Mouse (Mus musculus) forebrain, embryonic 15.5 days (tissue): ENCODE measurements at regions not wholly inside any gene's neighbourhood (a gene's known extent, or its start where the extent isn't known, plus 50 kb on each side); places are given as distances from the start of the nearest gene placed in this dataset.
"Not testable (repeated sequence)": the region's sequence is repeated elsewhere in the genome, so short reads cannot be mapped to it uniquely, and the experiment has no call there.

Experiments
- ATAC-seq: fragments of 200-750 bp; cut with Nextera tagmentation; replicated peaks from 2 replicates; pipeline ENCODE4 v1.8.0; 2017; ENCODE audit warnings: mild to moderate bottlenecking, moderate TSS enrichment, moderate library complexity
- H3K27ac ChIP-seq: fragments of 300-500 bp; sonication (generic); replicated peaks from 2 replicates; pipeline ENCODE4 v1.5.1; 2015; ENCODE audit warnings: mild to moderate bottlenecking, inconsistent platforms
- H3K27me3 ChIP-seq: fragments of 300-500 bp; sonication (generic); 2 replicates; pipeline ENCODE4 v1.6.1; 2015; ENCODE audit warnings: inconsistent platforms
- H3K36me3 ChIP-seq: fragments of 300-500 bp; sonication (generic); 2 replicates; pipeline ENCODE4 v1.6.1; 2015; ENCODE audit warnings: mild to moderate bottlenecking, inconsistent platforms
- H3K4me1 ChIP-seq: fragments of 300-500 bp; sonication (generic); 2 replicates; pipeline ENCODE4 v1.6.1; 2015; ENCODE audit warnings: inconsistent platforms
- H3K4me2 ChIP-seq: fragments of 300-500 bp; sonication (generic); replicated peaks from 2 replicates; pipeline ENCODE4 v1.6.1; 2015; ENCODE audit warnings: mild to moderate bottlenecking, inconsistent platforms
- H3K4me3 ChIP-seq: fragments of 300-500 bp; sonication (generic); 2 replicates; pipeline ENCODE4 v1.5.1; 2015; ENCODE audit warnings: mild to moderate bottlenecking, inconsistent platforms
- H3K9ac ChIP-seq: fragments of 300-500 bp; sonication (generic); replicated peaks from 2 replicates; pipeline ENCODE4 v1.6.1; 2015; ENCODE audit warnings: mild to moderate bottlenecking, inconsistent platforms
- H3K9me3 ChIP-seq: fragments of 300-500 bp; sonication (generic); 2 replicates; pipeline ENCODE4 v1.6.1; 2016; ENCODE audit warnings: inconsistent platforms
- WGBS: fragments of 180-500 bp; shearing (Covaris S2); methylation state at CpG from one replicate; pipeline ENCODE4 v1.1.7; 2015; ENCODE audit warnings: mixed read lengths; 5-methylcytosine and 5-hydroxymethylcytosine counted together

GRCm38 (mm10) chr16:9043271-9043670 lies 213.4 kb downstream of the 1810013L24Rik start:
- Histone ChIP-seq H3K27me3 (no peaks in the 10 kb centered on the region), H3K9ac (no peak overlapping the region), H3K4me1 (no peaks in the 10 kb centered on the region), H3K9me3 (no peaks in the 10 kb centered on the region), H3K4me3 (no peak overlapping the region), H3K4me2 (no peak overlapping the region), H3K27ac (no peak overlapping the region), H3K36me3 (no peaks in the 10 kb centered on the region)
- ATAC-seq: no peak
- 67% methylated on average over 6 of the region's 6 CpGs for WGBS

- Histone ChIP-seq H3K36me3 (no peaks in the 10 kb centered on the region), H3K4me1 (no peaks in the 10 kb centered on the region), H3K9me3 (no peaks in the 10 kb centered on the region), H3K27me3 (no peaks in the 10 kb centered on the region), H3K27ac (no peak overlapping the region), H3K4me2 (no peak overlapping the region), H3K4me3 (no peak overlapping the region), H3K9ac (no peak overlapping the region)
- WGBS: 86% methylated on average over 2 of the region's 2 CpGs
- ATAC-seq: no peak
Observed at GRCm38 (mm10) chr16:9046864-9047263, 217.0 kb downstream of the 1810013L24Rik start.

- Histone ChIP-seq H3K36me3 (no peaks in the 10 kb centered on the region), H3K4me2 (no peak overlapping the region), H3K9me3 (no peaks in the 10 kb centered on the region), H3K4me1 (no peaks in the 10 kb centered on the region), H3K4me3 (no peak overlapping the region), H3K9ac (no peak overlapping the region), H3K27me3 (no peaks in the 10 kb centered on the region), H3K27ac (no peak overlapping the region)
- ATAC-seq: no peak
- WGBS: 80% methylated on average over 4 of the region's 4 CpGs
Observed at GRCm38 (mm10) chr16:9054415-9054814, 224.5 kb downstream of the 1810013L24Rik start.

GRCm38 (mm10) chr16:9056430-9056829 lies 226.5 kb downstream of the 1810013L24Rik start:
- Histone ChIP-seq H3K9me3 (no peaks in the 10 kb centered on the region), H3K9ac (no peak overlapping the region), H3K4me3 (no peak overlapping the region), H3K27ac (no peak overlapping the region), H3K36me3 (no peaks in the 10 kb centered on the region), H3K4me1 (no peaks in the 10 kb centered on the region), H3K27me3 (no peaks in the 10 kb centered on the region), H3K4me2 (no peak overlapping the region)
- 93% methylated on average over 3 of the region's 3 CpGs for WGBS
- no peak for ATAC-seq

- H3K27me3 ChIP-seq: no peaks in the 10 kb centered on the region
- H3K4me2 ChIP-seq: no peak overlapping the region
- no peaks in the 10 kb centered on the region for H3K4me1 ChIP-seq
- H3K36me3 ChIP-seq: no peaks in the 10 kb centered on the region
- no peak for ATAC-seq
- no peak overlapping the region for H3K9ac ChIP-seq
- 73% methylated on average over 4 of the region's 4 CpGs for WGBS
- H3K27ac ChIP-seq: no peak overlapping the region
- H3K9me3 ChIP-seq: no peaks in the 10 kb centered on the region
- no peak overlapping the region for H3K4me3 ChIP-seq
Observed at GRCm38 (mm10) chr16:9071526-9071925, 241.6 kb downstream of the 1810013L24Rik start.

- ATAC-seq, H3K27ac ChIP-seq, H3K9me3 ChIP-seq, H3K36me3 ChIP-seq, H3K4me2 ChIP-seq, H3K27me3 ChIP-seq, H3K4me3 ChIP-seq, H3K4me1 ChIP-seq, H3K9ac ChIP-seq: not testable (repeated sequence)
- WGBS: 92% methylated on average over 5 of the region's 5 CpGs
Observed at GRCm38 (mm10) chr16:9071956-9072355, 242.1 kb downstream of the 1810013L24Rik start.

GRCm38 (mm10) chr16:9074295-9074694 lies 244.4 kb downstream of the 1810013L24Rik start:
- no peak for ATAC-seq
- H3K4me3 ChIP-seq: no peak overlapping the region
- no peak overlapping the region for H3K27ac ChIP-seq
- H3K4me2 ChIP-seq: no peak overlapping the region
- no peaks in the 10 kb centered on the region for H3K4me1 ChIP-seq
- no peaks in the 10 kb centered on the region for H3K9me3 ChIP-seq
- no peaks in the 10 kb centered on the region for H3K27me3 ChIP-seq
- H3K9ac ChIP-seq: no peak overlapping the region
- 88% methylated on average over 4 of the region's 4 CpGs for WGBS
- no peaks in the 10 kb centered on the region for H3K36me3 ChIP-seq

GRCm38 (mm10) chr16:9077451-9077850 lies 247.6 kb downstream of the 1810013L24Rik start:
- Histone ChIP-seq H3K4me1 (no peaks in the 10 kb centered on the region), H3K4me3 (no peak overlapping the region), H3K9ac (no peak overlapping the region), H3K4me2 (no peak overlapping the region), H3K27me3 (no peaks in the 10 kb centered on the region), H3K36me3 (no peaks in the 10 kb centered on the region), H3K27ac (no peak overlapping the region), H3K9me3 (no peaks in the 10 kb centered on the region)
- no peak for ATAC-seq
- WGBS: 78% methylated on average over 2 of the region's 2 CpGs

GRCm38 (mm10) chr16:9078405-9078942 lies 248.6 kb downstream of the 1810013L24Rik start:
- no peak for ATAC-seq
- 32% methylated on average over 4 of the region's 4 CpGs for WGBS
- H3K27ac ChIP-seq: no peak overlapping the region

GRCm38 (mm10) chr16:9083040-9083439 lies 253.1 kb downstream of the 1810013L24Rik start:
- 58% methylated on average over 3 of the region's 3 CpGs for WGBS
- H3K4me3 ChIP-seq: no peak overlapping the region
- H3K27ac ChIP-seq: no peak overlapping the region
- no peak for ATAC-seq
- H3K27me3 ChIP-seq: no peaks in the 10 kb centered on the region
- no peaks in the 10 kb centered on the region for H3K9me3 ChIP-seq
- H3K36me3 ChIP-seq: no peaks in the 10 kb centered on the region
- no peak overlapping the region for H3K4me2 ChIP-seq
- H3K9ac ChIP-seq: no peak overlapping the region
- H3K4me1 ChIP-seq: no peaks in the 10 kb centered on the region

More at GRCm38 (mm10) chr16:9078405-9078942, 248.6 kb downstream of the 1810013L24Rik start:
- Histone ChIP-seq H3K4me2 (no peak overlapping the region), H3K9ac (no peak overlapping the region), H3K36me3 (no peaks in the 10 kb centered on the region), H3K27me3 (no peaks in the 10 kb centered on the region), H3K4me1 (no peaks in the 10 kb centered on the region), H3K4me3 (no peak overlapping the region), H3K9me3 (no peaks in the 10 kb centered on the region)

GRCm38 (mm10) chr16:9083740-9084139 lies 253.8 kb downstream of the 1810013L24Rik start:
- no peak for ATAC-seq

GRCm38 (mm10) chr16:9084581-9084980 lies 254.7 kb downstream of the 1810013L24Rik start:
- H3K4me1 ChIP-seq: no peaks in the 10 kb centered on the region
- 92% methylated on average over 1 of the region's 1 CpGs for WGBS
- H3K27me3 ChIP-seq: no peaks in the 10 kb centered on the region
- no peak overlapping the region for H3K4me3 ChIP-seq
- no peak overlapping the region for H3K4me2 ChIP-seq
- no peak overlapping the region for H3K9ac ChIP-seq
- no peak overlapping the region for H3K27ac ChIP-seq
- no peaks in the 10 kb centered on the region for H3K9me3 ChIP-seq
- H3K36me3 ChIP-seq: no peaks in the 10 kb centered on the region
- no peak for ATAC-seq

More at GRCm38 (mm10) chr16:9083740-9084139, 253.8 kb downstream of the 1810013L24Rik start:
- no peak overlapping the region for H3K4me2 ChIP-seq
- 46% methylated on average over 2 of the region's 2 CpGs for WGBS
- H3K4me3 ChIP-seq: no peak overlapping the region
- H3K9ac ChIP-seq: no peak overlapping the region
- H3K27ac ChIP-seq: no peak overlapping the region
- no peaks in the 10 kb centered on the region for H3K27me3 ChIP-seq
- no peaks in the 10 kb centered on the region for H3K4me1 ChIP-seq
- no peaks in the 10 kb centered on the region for H3K36me3 ChIP-seq
- no peaks in the 10 kb centered on the region for H3K9me3 ChIP-seq

- Histone ChIP-seq H3K4me1 (no peaks in the 10 kb centered on the region), H3K27ac (no peak overlapping the region), H3K4me3 (no peak overlapping the region), H3K27me3 (no peaks in the 10 kb centered on the region), H3K4me2 (no peak overlapping the region), H3K9ac (no peak overlapping the region), H3K36me3 (no peaks in the 10 kb centered on the region), H3K9me3 (no peaks in the 10 kb centered on the region)
- WGBS: 26% methylated on average over 1 of the region's 1 CpGs
- no peak for ATAC-seq
Observed at GRCm38 (mm10) chr16:9085133-9085532, 255.2 kb downstream of the 1810013L24Rik start.
